Mouse (Mus musculus) CH12F3 (cell line): ENCODE measurements around the gene Atp5k.

Experiments
- in situ Hi-C: fragments of 300-500 bp; cut with MboI; formaldehyde crosslinking; loops from 2 replicates; pipeline ENCODE4 v1.14.3; 2020; ENCODE audit warnings: low sequenced_read_pairs

Atp5k gene

DNA sequence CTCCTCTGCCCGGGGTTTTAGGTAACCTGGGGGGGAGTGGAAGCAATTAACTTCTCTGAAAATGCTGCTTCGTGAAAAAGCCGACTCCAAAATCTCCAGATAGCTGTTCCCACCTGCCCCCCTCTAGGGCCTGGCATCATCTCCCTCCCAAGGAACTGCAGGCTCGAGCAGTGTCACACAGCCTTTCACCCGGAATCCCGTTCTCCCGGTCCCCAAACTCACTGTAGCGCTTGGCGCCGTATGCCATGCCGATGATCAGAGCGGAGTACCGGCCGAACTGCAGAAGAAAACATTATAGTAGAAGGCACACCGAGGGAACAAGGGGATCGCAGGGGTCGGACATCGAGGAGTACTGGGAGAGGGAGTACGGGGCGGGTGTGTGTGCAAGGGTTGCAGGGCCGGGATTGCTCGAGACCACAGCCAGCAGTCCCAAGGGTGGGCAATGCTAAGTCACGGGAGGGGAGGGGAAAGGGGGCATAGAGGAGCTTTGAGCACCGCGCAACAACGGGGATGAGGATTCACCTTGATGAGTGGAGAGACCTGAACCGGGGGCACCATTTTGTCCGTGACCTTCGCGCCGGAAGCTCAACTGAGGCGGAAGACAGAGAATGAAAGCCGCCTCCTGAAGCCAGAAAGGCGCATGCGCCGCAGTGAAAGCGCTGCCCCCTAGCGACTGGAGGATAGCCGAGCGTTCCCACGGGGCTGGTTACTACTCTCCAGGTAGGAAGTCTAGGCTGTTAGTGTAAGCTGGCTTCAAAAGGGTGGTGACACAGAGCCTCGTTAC, at the start of gene Atp5k:
TSS of gene Atp5k (minus strand) at position 645 of the 784 bp plus-strand sequence.
- in situ Hi-C loops: no loop called here

DNA sequence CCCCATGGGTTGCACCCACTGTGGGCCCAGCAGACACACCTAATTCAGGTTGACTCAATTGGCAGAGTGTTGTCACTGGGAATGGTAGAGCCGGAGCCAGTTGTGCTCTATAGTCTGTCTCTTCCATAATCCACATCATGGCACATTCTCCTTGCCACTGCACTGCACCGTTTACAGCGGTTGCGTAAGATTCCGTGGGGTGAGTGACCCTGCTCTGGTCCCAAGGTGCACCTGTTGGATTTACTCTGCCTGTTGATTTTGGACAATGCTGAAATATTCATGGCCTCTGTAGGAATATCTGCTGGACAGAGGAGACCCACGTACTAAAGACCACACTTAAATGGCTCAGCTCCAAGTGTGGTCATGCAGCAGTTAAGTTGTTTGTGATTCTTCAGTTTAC, 48.8 kb upstream of the Atp5k start:
- in situ Hi-C loops: no loop called here

DNA sequence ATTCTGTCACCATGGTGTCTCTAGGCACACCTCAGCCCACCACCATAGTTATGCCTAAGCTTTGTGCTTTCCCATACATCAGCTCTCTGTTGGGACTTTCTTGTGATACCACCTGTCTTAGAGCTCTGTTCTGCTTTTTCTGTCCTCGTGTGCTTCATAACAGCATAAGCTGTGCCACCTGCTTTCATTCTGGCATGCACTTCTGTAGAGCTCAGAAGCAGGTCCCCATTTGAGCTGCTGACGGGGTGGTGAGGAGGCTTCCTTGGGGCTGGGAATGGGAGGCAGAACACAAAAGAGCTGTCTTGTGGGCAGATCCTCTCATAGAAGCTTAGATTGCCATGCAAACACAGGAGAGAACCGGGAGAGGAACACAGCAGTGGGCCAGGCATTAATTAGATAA, 41.7 kb upstream of the Atp5k start:
- in situ Hi-C loops: no loop called here

DNA sequence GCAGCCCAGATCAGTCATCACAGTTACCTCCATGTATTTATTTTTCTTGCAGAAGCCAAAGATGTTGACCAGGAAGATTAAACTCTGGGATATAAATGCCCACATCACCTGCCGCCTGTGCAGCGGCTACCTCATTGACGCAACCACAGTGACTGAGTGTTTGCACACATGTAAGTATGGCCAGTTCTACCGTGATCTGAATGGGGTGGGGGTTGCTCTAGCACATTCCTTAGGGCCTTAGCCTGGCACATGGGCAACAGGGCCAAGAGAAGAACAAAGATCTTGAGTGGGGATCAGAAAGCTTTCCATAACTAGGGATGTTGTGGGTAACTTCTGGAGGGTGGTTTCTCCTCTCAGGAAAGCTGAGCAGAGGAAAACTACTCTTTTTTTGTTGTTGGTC, 39.5 kb upstream of the Atp5k start:
- in situ Hi-C loops: no loop called here

DNA sequence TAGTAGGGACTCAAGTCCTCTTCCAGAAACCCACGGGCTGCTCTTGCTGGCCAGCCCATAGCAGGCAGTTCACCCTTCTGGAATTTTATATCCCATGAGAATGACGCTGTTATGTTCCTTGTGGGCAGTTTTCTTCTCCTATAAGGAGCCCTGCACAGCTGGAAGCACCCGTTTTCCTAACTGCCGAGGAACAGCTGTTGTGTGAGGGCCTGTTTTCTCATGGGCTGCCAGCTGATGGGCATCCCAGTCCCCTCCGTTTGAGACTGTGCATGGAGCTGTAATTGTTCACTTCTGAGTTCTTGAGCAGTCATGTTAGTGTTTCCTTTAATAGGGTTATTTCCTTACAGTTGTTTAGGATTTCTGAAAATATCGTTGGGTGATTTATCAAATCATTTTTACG, 35.4 kb upstream of the Atp5k start:
- in situ Hi-C loops: no loop called here

DNA sequence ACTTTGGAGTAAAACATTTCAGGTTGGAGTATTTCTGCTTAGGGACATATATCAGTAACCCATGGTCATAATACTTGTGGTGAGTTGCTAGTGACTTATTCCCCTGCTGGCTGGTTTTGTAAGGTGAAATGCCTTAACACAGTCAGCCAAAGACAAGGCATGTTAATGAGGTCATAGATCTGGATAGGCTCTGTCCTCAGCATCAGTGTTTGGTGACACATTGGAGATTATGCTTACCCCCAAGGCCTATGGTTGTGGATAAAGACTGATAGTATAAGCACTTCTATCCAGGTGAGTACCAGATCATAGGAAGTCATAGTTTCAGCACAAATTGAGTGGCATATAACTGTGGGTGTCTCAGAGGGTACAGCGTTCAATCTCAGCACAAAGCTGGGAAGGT, 32.4 kb upstream of the Atp5k start:
- in situ Hi-C loops: no loop called here

DNA sequence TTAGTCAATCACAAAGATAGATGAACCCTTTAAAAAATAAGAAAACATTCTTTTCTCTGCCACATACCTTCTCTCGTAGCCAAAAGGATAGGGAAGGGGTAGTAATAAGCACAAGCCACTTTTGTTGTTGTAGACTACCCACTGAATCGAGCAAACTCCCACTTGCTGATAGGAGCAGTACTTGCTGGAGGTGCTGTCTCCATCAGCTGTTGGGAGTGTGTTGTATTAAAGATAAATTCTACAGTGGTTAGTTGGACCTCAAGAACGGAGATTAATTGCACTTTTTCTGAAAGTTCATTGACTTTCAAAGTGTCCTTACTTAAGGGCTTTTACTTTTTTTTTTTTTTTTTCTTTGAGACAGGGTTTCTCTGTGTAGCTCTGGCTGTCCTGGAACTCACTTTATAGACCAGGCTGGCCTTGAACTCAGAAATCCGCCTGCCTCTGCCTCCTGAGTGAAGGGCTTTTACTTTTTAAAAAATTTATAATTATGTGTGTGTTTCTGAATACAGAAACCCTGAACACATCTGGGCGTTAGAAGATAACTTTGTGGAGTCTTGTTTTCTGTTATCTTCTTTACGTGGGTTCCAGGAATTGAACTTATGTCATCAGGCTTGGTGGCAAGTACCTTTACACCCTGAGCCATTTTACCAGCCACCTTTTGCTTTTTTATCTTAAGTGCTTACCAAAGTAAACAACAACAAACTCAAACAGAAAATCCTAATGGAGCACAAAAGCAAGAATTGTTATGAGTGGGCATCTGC, 31.1 kb upstream of the Atp5k start:
- in situ Hi-C loops: no loop called here

DNA sequence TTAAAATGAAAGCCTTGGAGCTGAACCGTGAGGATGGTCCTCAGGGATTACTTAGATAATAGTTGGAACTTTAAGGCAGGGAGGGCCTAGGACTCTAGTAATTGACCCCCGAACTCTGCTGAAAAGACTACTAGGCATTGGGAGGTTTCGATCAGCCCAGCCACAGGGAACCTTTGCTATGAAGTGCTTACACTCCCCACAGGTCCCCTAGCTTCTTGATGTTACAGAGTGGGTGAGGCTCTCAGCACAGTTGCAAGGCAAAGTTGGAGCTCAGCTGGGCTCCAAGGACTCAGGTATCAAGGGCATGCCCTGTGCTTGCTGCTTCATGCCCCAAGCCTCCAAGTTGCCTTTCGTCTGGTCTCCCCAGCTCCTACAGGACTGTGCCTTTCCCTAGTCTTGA, 28.2 kb upstream of the Atp5k start:
- in situ Hi-C loops: no loop called here

DNA sequence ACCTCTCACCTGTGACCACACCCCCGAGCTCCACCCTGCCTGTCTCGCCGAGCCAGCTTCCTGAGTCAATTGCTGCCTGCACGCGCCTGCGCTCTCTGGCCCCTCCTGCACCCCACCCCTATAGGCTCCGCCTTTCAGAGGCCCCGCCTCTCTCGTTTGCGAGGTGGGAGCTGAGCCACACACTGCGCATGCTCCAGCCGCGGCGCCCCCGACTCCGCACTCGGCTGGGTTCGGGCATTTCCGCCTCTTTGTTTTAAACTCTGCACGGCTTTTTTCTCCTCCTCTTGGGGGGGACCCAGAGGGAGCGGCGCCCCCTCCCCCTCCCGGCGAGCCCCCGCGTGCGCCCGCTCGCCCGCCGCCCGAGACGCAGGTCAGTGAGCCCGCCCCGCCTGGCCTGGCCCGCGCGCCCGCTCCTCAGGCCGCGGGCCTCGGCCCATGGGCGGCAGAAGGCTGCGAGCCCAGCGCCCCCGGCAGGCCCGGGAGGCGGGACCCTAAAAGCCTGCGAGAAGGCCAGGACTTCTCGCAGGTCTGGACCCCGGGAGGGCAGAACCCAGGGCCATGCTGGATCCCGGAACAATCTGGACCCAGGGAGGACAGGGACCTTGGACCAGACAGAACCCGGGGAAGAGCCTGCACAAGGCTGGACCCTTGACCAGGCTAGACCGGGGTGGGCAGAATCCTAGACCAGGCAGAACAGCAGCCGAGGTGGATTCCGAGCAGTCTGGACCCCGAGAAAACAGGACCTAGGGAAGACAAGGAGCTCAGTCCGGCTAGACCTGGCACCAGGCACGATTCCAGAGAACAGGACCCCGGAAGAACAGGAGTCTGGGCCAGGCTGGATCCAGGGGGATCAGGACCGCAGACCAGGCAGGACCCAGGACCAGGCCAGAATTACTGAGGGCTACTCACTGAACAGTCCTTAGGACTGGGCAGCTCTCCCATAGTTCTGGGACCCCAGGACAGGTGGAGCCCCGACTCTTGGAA, 27.1 kb upstream of the Atp5k start, which contains the start of gene Pcgf3:
TSS of gene Pcgf3 (plus strand) at position 151 of the 984 bp plus-strand sequence.
- in situ Hi-C loops: no loop called here

DNA sequence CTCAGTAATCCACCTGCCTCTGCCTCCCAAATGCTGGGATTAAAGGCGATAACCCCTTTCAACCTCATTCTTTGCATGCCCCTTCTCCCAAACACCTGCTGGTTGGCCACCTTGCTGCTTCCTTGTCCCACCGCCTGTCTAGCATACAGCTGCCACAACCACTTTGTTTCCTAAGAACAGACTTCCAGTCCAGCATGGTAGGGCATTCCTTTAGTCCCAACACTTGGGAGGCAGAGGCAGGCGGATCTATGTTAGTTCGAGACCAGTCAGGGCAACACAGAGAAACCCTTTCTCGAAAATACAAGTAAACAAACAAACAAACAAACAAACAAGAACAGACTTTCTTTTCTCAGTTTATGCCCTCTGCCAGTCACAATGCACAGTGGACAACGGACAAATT, 26.2 kb upstream of the Atp5k start:
- in situ Hi-C loops: no loop called here

DNA sequence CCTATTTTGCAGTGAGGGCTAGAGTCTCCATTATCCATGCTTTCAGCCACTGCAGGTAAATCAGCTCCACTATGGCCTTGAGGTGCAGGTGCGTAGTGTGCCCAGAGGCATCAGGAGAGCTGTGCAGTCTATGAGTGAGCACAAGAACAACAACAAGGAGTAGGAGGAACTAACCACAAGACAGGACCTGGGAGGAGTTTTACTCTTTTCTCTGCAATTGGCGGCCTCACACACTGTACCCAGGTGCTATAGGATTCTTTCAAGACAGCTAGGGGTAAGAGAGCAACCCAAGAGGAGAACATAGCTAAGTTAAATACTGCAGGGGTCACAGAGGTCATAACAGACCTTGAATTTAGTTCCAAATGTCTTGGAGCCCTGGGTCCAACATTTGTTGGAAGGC, 24.5 kb upstream of the Atp5k start:
- in situ Hi-C loops: no loop called here

DNA sequence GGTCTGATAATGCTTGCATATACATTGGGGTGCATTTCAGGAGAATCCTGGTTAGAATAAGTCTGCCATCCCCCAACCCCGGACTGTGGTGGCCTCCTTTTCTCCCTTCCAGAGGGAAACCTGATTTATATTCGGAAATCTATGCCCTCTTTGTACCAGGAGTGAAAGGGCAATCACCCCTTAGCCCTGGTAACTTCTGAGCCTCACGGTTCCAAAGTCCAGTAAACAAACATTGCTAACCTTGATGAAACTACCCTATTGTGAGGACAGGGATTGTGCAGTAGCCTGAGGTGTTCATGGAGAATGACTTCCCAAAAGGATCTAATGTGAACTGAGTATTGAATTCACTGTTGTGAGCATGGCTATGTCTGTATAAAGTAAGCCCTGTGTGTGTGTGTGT, 19.8 kb upstream of the Atp5k start:
- in situ Hi-C loops: no loop called here

DNA sequence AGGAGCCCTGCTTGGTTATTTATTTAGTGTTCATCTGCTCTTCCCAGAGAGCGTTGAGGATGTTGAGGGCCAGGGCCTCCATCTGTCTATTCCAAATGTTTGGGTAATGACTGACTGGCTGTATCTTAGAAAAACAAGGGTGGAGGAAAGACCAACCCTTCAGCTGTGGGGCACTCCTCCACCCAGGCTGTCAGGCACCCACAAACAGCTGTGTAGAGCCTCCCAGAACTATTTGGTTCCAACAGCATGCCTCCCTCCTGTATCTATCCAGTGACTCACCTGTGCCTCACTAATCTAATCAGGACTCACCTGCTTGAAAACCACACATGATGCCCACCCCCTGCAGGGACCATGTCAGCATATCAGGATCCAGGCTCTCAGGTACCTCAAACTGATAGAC, 18.2 kb upstream of the Atp5k start:
- in situ Hi-C loops: no loop called here

DNA sequence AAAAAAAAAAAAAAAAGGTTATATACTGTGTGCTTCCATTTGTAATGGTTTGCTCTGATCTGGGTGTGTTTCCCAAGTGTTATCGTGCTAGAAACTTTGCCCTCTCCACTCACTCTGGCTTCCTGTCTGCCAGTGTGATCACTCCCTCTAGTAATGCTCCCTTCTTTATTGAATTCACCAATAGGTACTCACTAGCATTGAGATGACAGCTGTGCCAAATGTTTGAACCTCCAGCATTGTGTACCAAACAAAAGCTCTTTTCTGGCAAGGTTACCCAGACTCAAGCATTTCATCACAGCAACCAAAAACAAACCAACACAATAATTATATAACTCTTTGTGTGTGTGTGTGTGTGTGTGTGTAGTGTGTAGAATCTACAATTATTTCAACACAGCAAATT, 17.4 kb upstream of the Atp5k start:
- in situ Hi-C loops: no loop called here

DNA sequence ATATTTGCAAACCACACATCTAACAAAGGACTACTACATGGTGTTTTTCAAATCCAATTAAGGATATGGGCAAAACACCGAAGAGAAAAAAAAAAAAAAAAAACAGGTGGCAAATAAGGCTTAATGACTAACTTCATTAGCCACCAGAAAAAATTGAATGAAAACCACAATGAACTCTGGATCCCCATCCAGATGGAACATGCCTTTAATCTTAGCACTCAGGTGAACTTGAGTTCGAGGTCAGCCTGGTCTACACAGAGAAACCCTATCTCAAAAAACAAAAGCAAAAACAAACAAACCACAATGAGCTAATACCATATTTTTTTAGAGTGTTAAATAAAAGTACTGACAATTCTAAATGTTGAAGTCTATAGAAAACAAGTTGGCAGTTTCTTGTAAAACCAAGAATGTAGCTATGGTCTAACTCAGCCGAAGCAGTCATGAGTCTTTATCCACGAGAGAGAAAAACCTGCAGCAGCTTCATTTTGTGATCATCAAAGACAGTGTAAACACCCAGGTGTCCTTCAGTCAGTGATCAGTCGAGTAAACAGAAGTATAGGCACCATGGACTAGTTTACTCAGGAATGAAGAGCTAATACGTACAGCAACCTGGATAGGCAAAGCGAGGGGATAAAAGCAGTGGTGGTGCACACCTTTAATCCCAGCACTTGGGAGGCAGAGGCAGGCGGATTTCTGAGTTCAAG, 16.7 kb upstream of the Atp5k start:
- in situ Hi-C loops: no loop called here

DNA sequence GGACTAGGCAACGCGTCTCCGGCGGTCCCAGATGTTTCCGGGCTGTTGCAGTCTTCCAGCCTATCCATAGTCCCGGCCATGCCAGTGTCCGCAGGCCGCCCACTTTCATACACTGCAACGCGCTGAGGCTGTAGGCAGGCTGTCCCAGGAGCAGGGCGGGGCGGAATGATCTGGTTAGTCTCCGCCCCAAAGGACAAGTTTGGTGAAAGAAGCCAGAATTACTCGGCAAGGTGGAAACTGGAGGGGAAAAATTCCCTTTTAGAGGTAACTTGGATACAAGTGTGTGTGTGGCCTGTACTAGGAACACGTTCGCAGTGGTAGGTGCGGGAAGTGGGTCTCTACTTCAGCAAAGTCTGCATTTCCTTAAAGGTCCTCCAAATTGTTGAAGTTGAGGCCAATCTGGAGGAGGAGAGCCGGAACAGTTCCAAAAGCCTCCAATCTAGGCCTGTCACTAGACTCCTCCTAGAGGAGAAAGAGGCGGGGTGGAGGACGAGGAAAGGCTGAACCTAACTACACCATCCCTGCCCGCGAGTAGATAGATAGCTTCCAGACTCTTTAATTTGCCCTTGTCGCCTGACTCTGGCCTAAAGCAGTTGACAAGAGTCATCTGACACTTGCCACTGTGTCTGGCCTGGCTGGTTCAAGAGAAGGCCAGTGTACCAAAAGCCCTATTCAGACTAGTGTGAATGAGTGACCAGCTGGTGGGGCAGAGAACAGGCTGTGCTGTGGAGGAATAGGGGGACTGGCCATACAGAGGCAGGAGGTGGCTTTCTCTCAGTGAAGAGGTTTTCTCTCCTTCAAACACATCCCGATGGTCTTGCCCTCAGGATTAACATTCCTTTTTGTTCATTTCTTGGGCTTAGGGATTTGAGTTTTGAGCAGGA, 14.8 kb upstream of the Atp5k start, which contains the start of gene Mfsd7a:
TSS of gene Mfsd7a (minus strand) at position 107 of the 884 bp plus-strand sequence.
- in situ Hi-C loops: no loop called here

DNA sequence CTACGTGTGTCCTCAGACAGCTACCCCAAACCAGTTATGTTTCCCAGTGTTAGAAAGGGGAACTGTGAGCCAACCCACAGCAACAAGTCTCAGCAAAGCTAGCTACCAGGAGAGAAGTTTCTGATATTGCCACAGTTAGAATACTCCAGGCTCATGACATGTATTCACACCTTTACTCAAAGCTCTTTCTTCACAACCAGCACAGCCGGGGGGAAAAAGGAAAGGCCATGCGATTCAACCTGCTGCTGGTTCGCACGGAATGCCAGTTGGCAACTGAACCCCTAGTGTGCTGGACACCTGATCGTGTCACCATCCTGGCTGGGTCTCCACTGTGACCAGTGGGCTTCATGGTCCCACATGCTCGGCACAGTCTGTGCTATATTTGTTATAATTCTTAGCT, 13.6 kb upstream of the Atp5k start:
- in situ Hi-C loops: no loop called here

DNA sequence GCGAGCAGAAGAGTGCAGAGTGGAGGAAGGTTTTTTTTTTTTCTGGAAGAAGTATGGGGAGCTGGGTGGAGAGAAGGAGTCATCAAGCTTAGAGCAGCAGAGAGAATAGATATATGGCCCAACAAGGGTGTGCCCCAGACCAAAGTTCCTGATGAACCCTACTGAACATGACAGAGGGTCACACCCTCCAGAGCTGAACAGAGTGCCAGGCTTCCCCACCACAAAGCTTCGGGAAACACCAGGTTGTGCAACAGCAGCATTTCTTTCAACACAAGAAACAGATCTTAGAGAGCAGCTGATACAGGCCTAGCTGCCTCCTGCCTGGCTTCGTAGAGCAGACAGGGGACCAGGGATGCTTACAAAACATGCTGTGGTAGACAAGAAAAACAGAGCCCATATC, 12.7 kb upstream of the Atp5k start:
- in situ Hi-C loops: no loop called here

DNA sequence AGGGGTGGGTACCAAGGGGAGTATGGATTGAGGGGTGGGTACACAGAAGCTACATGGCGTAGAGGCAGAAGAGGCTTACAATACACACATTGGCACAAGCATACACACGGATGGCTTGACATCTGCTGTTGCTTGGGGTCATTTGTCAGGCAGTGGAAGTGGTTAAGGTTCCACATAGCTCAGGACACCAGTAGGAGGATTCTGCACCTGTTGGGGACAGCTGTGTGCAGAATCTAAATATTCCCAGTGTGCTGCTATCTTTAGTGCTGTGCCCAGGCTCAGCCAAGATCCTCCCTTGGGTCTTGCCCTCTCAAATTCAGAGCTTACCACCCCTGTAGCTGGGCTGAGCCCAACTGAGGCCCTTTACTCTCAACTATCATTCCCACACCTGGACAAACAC, 1.9 kb upstream of the Atp5k start:
- in situ Hi-C loops: no loop called here

DNA sequence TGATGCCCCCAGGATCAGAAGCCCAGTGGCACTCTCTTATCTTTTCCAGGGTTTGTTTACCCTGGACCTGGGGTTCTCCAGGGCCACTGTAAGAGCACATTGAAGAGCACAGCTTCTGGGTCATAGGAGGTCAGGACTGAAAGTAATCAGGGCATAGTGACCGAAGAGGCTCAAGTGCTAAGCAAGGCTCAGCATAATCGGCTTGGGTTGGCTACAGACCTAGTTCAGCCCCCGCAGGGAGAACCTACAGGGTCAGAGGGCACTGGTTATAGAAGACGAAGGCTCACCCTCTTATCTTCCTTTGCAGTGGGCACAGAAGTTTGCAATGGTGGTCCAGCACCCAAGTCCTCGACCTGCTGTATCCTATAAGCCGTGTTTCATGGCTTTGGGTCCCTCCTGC, 3.1 kb downstream of the Atp5k start:
- in situ Hi-C loops: no loop called here
